Mouse (Mus musculus): Measurements from ENCODE around the gene Wfdc17. TPM values are rescaled to one million over a fixed set of nuclear protein-coding genes. Genes with fewer than 3 reads are reported as not detected.

Gene Wfdc17
- polyA plus RNA-seq, 1 experiment from 2014 or later: 4.7 TPM

- H3K36me3 ChIP-seq (ENCODE audit: control insufficient read depth, insufficient read depth, low read length): no peaks in the 10 kb centered on the region
- WGBS: 63% methylated on average over 4 of the region's 4 CpGs
- H3K9me3 ChIP-seq (replicated peaks; ENCODE audit: control insufficient read depth, low read length): no peaks in the 10 kb centered on the region
- ATAC-seq (ENCODE audit: insufficient read depth, low FRiP score): no peak
- no peak within 1 kb of the TSS for H3K9ac ChIP-seq (ENCODE audit: low read length)
- H3K4me2 ChIP-seq (ENCODE audit: low read depth, low read length): no peak within 1 kb of the TSS
- no peaks in the 10 kb centered on the region for H3K4me1 ChIP-seq (ENCODE audit: control insufficient read depth, insufficient read depth, low read length)
- H3K27me3 ChIP-seq (ENCODE audit: control insufficient read depth, insufficient read depth, low read length): no peaks in the 10 kb centered on the region
- H3K27ac ChIP-seq (ENCODE audit: low read length): no peak within 1 kb of the TSS
- H3K4me3 ChIP-seq (replicated peaks; ENCODE audit: low read length): no peak within 1 kb of the TSS
Observed at GRCm38 (mm10) chr11:83708715-83709114, 4.9 kb downstream of the Wfdc17 start, which contains the start of gene Wfdc18. Gene Wfdc18, plus strand, starts transcription at chr11:83709015.

DNA sequence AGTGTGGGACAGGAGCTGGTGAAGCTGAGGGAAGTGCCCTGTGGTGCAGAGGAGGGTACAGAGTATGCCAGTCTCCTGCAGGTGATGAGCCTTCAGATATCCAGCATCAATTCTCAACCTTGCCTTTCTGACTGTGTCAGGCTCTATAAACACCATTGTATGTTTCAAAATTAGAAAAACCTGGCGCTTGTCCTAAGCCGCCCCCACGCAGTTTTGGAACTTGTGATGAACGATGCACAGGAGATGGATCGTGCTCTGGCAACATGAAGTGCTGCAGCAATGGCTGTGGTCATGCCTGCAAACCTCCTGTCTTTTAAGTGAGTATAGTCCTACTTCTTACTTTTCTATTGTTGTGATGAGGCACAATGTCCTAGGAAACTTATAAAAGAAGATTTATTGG is 5.9 kb downstream of the Wfdc17 start:
- Histone ChIP-seq H3K4me1 (ENCODE audit: control insufficient read depth, insufficient read depth, low read length) (no peaks in the 10 kb centered on the region), H3K9me3 (replicated peaks; ENCODE audit: control insufficient read depth, low read length) (no peaks in the 10 kb centered on the region), H3K4me3 (replicated peaks; ENCODE audit: low read length) (no peak overlapping the region), H3K27ac (ENCODE audit: low read length) (no peak overlapping the region), H3K36me3 (ENCODE audit: control insufficient read depth, insufficient read depth, low read length) (no peaks in the 10 kb centered on the region), H3K27me3 (ENCODE audit: control insufficient read depth, insufficient read depth, low read length) (no peaks in the 10 kb centered on the region), H3K9ac (ENCODE audit: low read length) (no peak overlapping the region), H3K4me2 (ENCODE audit: low read depth, low read length) (no peak overlapping the region)
- WGBS: 82% methylated on average over 5 of the region's 5 CpGs
- ATAC-seq (ENCODE audit: insufficient read depth, low FRiP score): no peak

GRCm38 (mm10) chr11:83712671-83713070 is 8.9 kb downstream of the Wfdc17 start:
- Histone ChIP-seq H3K36me3 (ENCODE audit: control insufficient read depth, insufficient read depth, low read length) (no peaks in the 10 kb centered on the region), H3K27me3 (ENCODE audit: control insufficient read depth, insufficient read depth, low read length) (no peaks in the 10 kb centered on the region), H3K27ac (ENCODE audit: low read length) (no peak overlapping the region), H3K9ac (ENCODE audit: low read length) (no peak overlapping the region), H3K4me2 (ENCODE audit: low read depth, low read length) (no peak overlapping the region), H3K4me1 (ENCODE audit: control insufficient read depth, insufficient read depth, low read length) (no peaks in the 10 kb centered on the region), H3K4me3 (replicated peaks; ENCODE audit: low read length) (no peak overlapping the region), H3K9me3 (replicated peaks; ENCODE audit: control insufficient read depth, low read length) (no peaks in the 10 kb centered on the region)
- ATAC-seq (ENCODE audit: insufficient read depth, low FRiP score): no peak
- 65% methylated on average over 1 of the region's 1 CpGs for WGBS

- no peak for ATAC-seq (ENCODE audit: insufficient read depth, low FRiP score)
- Histone ChIP-seq H3K27me3 (ENCODE audit: control insufficient read depth, insufficient read depth, low read length) (no peaks in the 10 kb centered on the region), H3K36me3 (ENCODE audit: control insufficient read depth, insufficient read depth, low read length) (no peaks in the 10 kb centered on the region), H3K9me3 (replicated peaks; ENCODE audit: control insufficient read depth, low read length) (no peaks in the 10 kb centered on the region), H3K4me3 (replicated peaks; ENCODE audit: low read length) (no peak overlapping the region), H3K4me1 (ENCODE audit: control insufficient read depth, insufficient read depth, low read length) (no peaks in the 10 kb centered on the region), H3K4me2 (ENCODE audit: low read depth, low read length) (no peak overlapping the region), H3K9ac (ENCODE audit: low read length) (no peak overlapping the region), H3K27ac (ENCODE audit: low read length) (no peak overlapping the region)
- 81% methylated on average over 2 of the region's 2 CpGs for WGBS
Observed at GRCm38 (mm10) chr11:83713925-83714324, 10.1 kb downstream of the Wfdc17 start.

GRCm38 (mm10) chr11:83717042-83717665 is 13.4 kb downstream of the Wfdc17 start:
- no peak overlapping the region for H3K4me3 ChIP-seq (replicated peaks; ENCODE audit: low read length)
- WGBS: 84% methylated on average over 6 of the region's 6 CpGs
- no peaks in the 10 kb centered on the region for H3K9me3 ChIP-seq (replicated peaks; ENCODE audit: control insufficient read depth, low read length)
- H3K36me3 ChIP-seq (ENCODE audit: control insufficient read depth, insufficient read depth, low read length): no peaks in the 10 kb centered on the region
- no peaks in the 10 kb centered on the region for H3K4me1 ChIP-seq (ENCODE audit: control insufficient read depth, insufficient read depth, low read length)
- no peak overlapping the region for H3K9ac ChIP-seq (ENCODE audit: low read length)
- no peaks in the 10 kb centered on the region for H3K27me3 ChIP-seq (ENCODE audit: control insufficient read depth, insufficient read depth, low read length)
- ATAC-seq (ENCODE audit: insufficient read depth, low FRiP score): no peak
- no peak overlapping the region for H3K27ac ChIP-seq (ENCODE audit: low read length)
- H3K4me2 ChIP-seq (ENCODE audit: low read depth, low read length): no peak overlapping the region

DNA sequence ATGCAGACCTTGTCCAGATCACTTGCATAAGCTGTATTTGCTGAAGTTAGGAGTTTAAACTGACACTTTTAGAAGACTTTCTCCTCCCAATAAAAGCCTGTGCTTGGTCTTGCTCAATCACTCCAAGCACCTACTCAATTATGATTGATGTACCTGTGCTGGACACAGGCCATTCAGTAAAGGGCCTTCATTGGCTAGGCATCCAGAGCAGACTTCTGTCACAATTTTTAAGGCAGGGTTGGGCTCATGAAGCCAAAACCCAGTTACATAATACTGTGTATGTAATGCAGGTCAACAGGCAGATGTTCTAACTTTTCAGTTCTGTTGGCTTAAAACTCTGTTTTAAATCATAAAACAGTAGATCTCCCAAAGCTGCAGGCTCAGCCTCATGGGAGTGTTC is 17.0 kb downstream of the Wfdc17 start:
- Histone ChIP-seq H3K4me3 (replicated peaks; ENCODE audit: low read length) (no peak overlapping the region), H3K4me1 (ENCODE audit: control insufficient read depth, insufficient read depth, low read length) (no peaks in the 10 kb centered on the region), H3K27me3 (ENCODE audit: control insufficient read depth, insufficient read depth, low read length) (no peaks in the 10 kb centered on the region), H3K9ac (ENCODE audit: low read length) (no peak overlapping the region), H3K9me3 (replicated peaks; ENCODE audit: control insufficient read depth, low read length) (no peaks in the 10 kb centered on the region), H3K36me3 (ENCODE audit: control insufficient read depth, insufficient read depth, low read length) (no peaks in the 10 kb centered on the region), H3K4me2 (ENCODE audit: low read depth, low read length) (no peak overlapping the region), H3K27ac (ENCODE audit: low read length) (no peak overlapping the region)
- ATAC-seq (ENCODE audit: insufficient read depth, low FRiP score): no peak

GRCm38 (mm10) chr11:83728757-83729432 is 25.1 kb downstream of the Wfdc17 start:
- Histone ChIP-seq H3K9me3 (replicated peaks; ENCODE audit: control insufficient read depth, low read length) (peaks cover 2% of the 10 kb centered on the region; the same call in 1 of the 2 replicates), H3K4me1 (ENCODE audit: control insufficient read depth, insufficient read depth, low read length) (no peaks in the 10 kb centered on the region), H3K4me3 (replicated peaks; ENCODE audit: low read length) (no peak overlapping the region), H3K27me3 (ENCODE audit: control insufficient read depth, insufficient read depth, low read length) (no peaks in the 10 kb centered on the region), H3K27ac (ENCODE audit: low read length) (no peak overlapping the region), H3K4me2 (ENCODE audit: low read depth, low read length) (no peak overlapping the region), H3K36me3 (ENCODE audit: control insufficient read depth, insufficient read depth, low read length) (no peaks in the 10 kb centered on the region), H3K9ac (ENCODE audit: low read length) (no peak overlapping the region)
- WGBS: 49% methylated on average over 3 of the region's 3 CpGs
- no peak for ATAC-seq (ENCODE audit: insufficient read depth, low FRiP score)

- H3K36me3 ChIP-seq (ENCODE audit: control insufficient read depth, insufficient read depth, low read length): no peaks in the 10 kb centered on the region
- H3K4me2 ChIP-seq (ENCODE audit: low read depth, low read length): no peak overlapping the region
- H3K27ac ChIP-seq (ENCODE audit: low read length): no peak overlapping the region
- H3K27me3 ChIP-seq (ENCODE audit: control insufficient read depth, insufficient read depth, low read length): no peaks in the 10 kb centered on the region
- H3K4me3 ChIP-seq (replicated peaks; ENCODE audit: low read length): no peak overlapping the region
- H3K4me1 ChIP-seq (ENCODE audit: control insufficient read depth, insufficient read depth, low read length): no peaks in the 10 kb centered on the region
- no peak for ATAC-seq (ENCODE audit: insufficient read depth, low FRiP score)
- H3K9ac ChIP-seq (ENCODE audit: low read length): no peak overlapping the region
- 79% methylated on average over 1 of the region's 1 CpGs for WGBS
- H3K9me3 ChIP-seq (replicated peaks; ENCODE audit: control insufficient read depth, low read length): peaks cover 4% of the 10 kb centered on the region; the same call in 1 of the 2 replicates
Observed at GRCm38 (mm10) chr11:83731116-83731515, 27.3 kb downstream of the Wfdc17 start.

DNA sequence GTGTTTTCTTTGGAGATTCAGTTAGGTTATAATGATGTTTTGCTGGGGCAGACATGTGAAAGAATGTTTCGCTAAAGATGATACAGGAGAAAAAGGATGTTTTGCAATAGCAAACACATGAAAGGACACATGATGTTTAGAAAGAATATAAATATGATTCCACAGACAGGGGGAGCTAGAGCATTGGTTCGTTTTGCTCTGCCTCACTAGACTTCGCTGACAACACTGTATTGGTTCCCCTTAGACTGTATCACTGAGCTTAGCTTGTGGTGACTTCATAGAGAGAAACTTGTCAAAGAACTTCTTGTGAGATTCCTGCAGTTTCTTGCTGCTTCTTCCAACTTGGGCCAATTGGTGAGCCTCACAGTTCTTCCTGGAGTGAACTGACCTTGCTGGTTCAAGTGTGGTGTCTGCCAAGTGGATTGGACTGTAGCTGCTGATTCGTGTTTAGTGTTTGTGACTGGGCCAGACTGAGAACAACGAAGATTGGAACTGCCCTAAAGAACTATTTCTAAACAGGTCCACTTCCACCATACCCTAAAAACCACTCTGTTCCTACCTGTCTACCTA is 29.4 kb downstream of the Wfdc17 start:
- H3K4me2 ChIP-seq (ENCODE audit: low read depth, low read length): no peak overlapping the region
- no peak for ATAC-seq (ENCODE audit: insufficient read depth, low FRiP score)
- H3K9ac ChIP-seq (ENCODE audit: low read length): no peak overlapping the region
- H3K9me3 ChIP-seq (replicated peaks; ENCODE audit: control insufficient read depth, low read length): peaks cover 4% of the 10 kb centered on the region; the same call in 1 of the 2 replicates
- no peaks in the 10 kb centered on the region for H3K4me1 ChIP-seq (ENCODE audit: control insufficient read depth, insufficient read depth, low read length)
- no peak overlapping the region for H3K4me3 ChIP-seq (replicated peaks; ENCODE audit: low read length)
- H3K27me3 ChIP-seq (ENCODE audit: control insufficient read depth, insufficient read depth, low read length): no peaks in the 10 kb centered on the region
- WGBS: 76% methylated on average over 5 of the region's 5 CpGs
- no peak overlapping the region for H3K27ac ChIP-seq (ENCODE audit: low read length)
- H3K36me3 ChIP-seq (ENCODE audit: control insufficient read depth, insufficient read depth, low read length): no peaks in the 10 kb centered on the region

Data from stomach, embryonic 16.5 days (tissue).